8 mouse cellular contexts compared by ENCODE assay signal in the genomic region with DNA sequence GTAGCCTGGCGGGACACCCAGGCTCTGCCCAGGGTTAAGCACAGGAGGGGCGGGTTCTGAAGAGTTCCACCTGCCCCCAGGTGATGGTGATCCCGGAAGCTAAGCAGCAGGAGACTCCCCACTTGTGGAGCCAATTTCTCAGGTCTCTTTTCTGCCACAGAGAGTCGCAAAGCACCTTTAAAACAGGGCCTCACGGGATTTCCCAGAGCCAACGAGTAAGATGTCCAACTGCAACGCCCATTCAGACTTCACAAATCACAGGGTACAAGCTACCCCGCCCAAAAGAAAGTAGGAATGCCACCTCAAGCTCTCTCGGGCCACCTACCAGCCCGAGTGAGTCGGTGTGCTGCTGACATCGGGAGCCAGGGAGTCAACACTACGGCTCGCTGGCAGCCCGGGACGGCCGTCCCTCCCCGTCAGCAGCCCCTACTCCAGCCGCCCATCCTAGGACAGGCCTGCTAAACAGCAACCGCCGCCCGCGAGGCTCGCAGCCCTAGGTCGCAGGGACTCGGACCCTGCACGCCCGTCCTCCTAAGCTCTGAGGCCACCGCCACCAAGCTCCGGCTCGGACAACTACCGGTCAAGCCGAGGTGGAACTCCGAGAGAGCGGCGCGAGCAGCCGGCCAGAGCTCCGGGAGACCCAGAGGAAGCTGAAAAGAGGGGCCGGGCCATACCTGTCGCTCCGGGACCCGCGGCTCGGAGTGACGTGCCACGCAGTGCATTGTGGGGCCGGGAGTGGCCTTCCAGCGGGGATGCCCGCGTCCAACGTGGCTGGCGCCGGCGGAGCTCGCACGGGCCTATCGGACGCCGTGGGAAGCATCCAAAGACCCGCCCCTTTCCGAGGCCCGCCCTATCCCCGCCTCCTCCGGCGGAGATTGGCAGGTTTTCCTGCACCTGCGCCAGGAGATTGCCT. TPM values are rescaled to one million over a fixed set of nuclear protein-coding genes. Genes with fewer than 3 reads are reported as not detected.
DNase-seq lines count a peak whose midpoint lies in the region; ATAC-seq lines count a peak whose summit lies in the region.

A gene (minus strand): TSS at position 769 of the 913 bp plus-strand sequence.

- no peaks in the 10 kb centered on the region for H3K27me3 ChIP-seq in hindbrain, embryonic 15.5 days

- peak within 1 kb of the TSS; percentile 92 for H3K4me2 ChIP-seq in hindbrain, embryonic 15.5 days

- DNase-seq in T-cell, adult 2 months (ENCODE audit: low spot score) = peak; percentile 91
- DNase-seq in cerebellum, postnatal 36 days = peak; percentile 92 to 96
- peak; percentile 93 to 96 for DNase-seq in frontal cortex, postnatal 36 days (ENCODE audit: low spot score in 2 of 2)
- DNase-seq in left cerebral cortex, adult 11 months (ENCODE audit: low spot score) = peak; percentile 85
- peak; percentile 94 to 96 for DNase-seq in lung, postnatal 4 days
- peak; percentile 91 for DNase-seq in retina, postnatal 7 days (ENCODE audit: low read depth, low spot score)
- DNase-seq in urinary bladder, adult 2 months (ENCODE audit: low spot score) = peak; percentile 90

- H3K9me3 ChIP-seq in hindbrain, embryonic 15.5 days = no peaks in the 10 kb centered on the region

- ATAC-seq in hindbrain, embryonic 15.5 days (ENCODE audit: low FRiP score, low read depth) = peak; percentile 100

- H3K36me3 ChIP-seq in hindbrain, embryonic 15.5 days = no peaks in the 10 kb centered on the region

- WGBS in hindbrain, embryonic 15.5 days = under 1% methylated on average over 67 of the region's 67 CpGs

- H3K9ac ChIP-seq in hindbrain, embryonic 15.5 days = peak within 1 kb of the TSS; percentile 76

- H3K4me1 ChIP-seq in hindbrain, embryonic 15.5 days (replicated peaks) = peaks cover 12% of the 10 kb centered on the region

- H3K27ac ChIP-seq in hindbrain, embryonic 15.5 days (replicated peaks) = peak within 1 kb of the TSS; percentile 84

- H3K4me3 ChIP-seq in hindbrain, embryonic 15.5 days = peak within 1 kb of the TSS; percentile 68

RNA-seq across cellular contexts. Expression of the gene that starts here (rescaled TPM):
- polyA plus RNA-seq in hindbrain, embryonic 15.5 days (2015; fragmentation: Nextera tagmentation; extraction: Ambion mirVana) = 38.5 and 40.1 TPM in 2 replicates
- polyA plus RNA-seq in urinary bladder, adult 2 months (2012; rRNA removed) = 27.2 and 28.1 TPM in 2 replicates

Comparison
In these comparisons a context has a peak if more than half of its experiments do, and no peak if none do; other contexts are left out.
1. Peak in every context shown above with its lines: DNase-seq, ATAC-seq, H3K4me3 ChIP-seq and H3K27ac ChIP-seq.